Mouse (Mus musculus) right cerebral cortex, postnatal 4 days (tissue): Measurements from ENCODE around the gene Shld2.

Source experiments
- DNase-seq: peaks from one replicate; pipeline ENCODE4 v3.0.0-alpha.2; 2022

The Shld2 gene

DNA sequence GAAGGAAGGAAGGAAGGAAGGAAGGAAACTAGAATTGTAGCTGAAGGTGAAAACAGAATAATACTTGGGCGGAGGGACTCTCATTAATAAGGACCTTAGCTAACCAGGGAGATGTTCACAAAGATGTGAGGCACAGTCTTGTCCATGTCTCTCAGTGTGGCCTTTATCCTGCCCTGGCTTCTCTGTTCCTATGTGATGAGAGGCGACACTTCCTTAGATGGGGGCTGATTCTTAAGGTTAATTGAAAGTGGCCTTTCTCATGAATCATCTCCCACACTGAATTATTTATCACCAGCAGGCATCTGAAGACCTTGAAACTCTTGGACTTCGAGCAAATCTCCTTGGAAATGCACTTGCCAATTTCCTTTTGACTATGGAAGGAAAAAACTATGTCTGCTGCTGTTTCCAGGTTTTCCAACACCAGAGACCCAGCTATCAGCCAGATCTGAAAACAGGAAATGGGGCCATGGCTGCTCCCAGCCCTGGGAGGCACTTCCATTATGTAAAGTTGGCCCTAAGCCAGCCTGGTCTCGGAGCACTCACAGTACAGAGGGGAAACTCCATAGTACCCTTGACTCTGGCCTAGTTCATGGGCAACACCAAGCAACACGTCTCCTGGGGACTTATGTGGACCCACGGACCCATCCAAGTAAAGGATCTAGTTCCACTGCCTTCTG lies 94.7 kb downstream of the Shld2 start:
- peak; percentile 15 for DNase-seq

DNA sequence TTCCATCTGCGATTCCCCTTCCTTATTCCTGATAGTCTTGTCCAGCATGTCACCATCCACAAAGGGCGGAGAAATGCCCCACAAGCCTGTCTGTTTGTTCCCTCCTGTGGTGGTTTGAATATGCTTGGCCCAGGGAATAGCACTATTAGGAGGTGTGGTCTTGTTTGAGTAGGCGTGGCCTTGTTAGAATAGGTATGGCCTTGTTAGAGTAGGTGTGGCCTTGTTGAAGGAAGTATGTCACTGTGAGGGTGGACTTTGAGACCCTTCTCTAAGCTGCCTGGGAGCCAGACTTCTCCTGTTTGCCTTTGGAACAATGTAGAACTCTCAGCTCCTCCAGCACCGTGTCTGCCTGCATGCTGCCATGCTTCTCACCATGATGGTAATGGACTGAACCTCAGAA lies 100.4 kb downstream of the Shld2 start:
- DNase-seq: no peak

DNA sequence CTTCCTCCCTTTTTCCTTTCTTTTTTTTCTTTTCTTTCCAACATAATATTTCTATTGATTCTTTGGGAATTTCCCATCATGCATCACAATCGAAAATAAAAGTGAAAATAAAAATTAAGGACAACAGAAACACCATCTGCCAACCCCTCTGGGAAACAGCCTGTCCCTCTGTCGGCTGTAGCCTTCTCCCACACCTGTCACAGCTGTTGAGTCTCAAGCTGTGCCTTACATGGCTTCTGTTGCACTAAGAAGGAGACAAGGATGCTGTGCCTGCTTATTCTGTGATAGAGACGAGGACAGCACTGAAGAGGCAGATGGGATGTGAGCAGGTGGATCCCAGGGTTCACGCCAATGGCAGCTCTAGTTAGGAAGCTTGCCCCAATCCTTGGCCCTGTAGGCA lies 101.2 kb downstream of the Shld2 start:
- no peak for DNase-seq

DNA sequence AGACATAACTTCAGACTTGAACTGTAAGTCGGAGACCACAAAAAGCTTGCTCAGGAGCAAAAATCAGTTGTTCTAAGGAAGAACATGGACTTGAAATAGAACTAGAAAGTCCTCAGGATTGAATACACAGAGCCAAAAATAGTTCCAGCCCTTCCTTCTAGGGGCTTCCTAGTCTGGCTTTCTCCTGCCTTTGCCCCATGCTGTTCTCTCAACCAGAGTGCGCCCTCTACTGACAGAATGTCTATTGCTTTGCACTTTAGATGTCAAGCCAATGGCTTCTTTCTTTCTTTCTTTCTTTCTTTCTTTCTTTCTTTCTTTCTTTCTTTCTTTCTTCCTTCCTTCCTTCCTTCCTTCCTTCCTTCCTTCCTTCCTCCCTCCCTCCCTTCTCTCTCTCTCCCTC lies 101.6 kb downstream of the Shld2 start:
- DNase-seq: peak; percentile 48

DNA sequence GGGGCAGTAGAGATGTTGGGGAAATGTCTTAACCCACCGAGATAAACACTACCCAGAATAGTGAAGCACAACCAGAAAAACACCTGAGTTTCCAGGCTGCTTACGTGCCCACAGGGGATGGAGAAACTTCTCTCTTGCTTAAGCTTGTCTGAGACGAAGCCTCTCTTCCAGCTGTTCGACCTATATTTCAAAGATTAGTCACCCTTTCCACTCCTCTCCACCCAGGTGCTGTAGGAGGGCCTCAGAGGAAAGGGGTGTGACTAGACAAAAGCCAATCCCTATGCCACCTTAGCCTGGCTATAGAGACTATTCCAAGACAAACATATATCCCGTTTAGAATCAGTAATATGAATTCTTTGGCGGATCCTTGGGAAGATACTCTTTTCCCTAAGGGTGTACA lies 102.3 kb downstream of the Shld2 start:
- DNase-seq: no peak

DNA sequence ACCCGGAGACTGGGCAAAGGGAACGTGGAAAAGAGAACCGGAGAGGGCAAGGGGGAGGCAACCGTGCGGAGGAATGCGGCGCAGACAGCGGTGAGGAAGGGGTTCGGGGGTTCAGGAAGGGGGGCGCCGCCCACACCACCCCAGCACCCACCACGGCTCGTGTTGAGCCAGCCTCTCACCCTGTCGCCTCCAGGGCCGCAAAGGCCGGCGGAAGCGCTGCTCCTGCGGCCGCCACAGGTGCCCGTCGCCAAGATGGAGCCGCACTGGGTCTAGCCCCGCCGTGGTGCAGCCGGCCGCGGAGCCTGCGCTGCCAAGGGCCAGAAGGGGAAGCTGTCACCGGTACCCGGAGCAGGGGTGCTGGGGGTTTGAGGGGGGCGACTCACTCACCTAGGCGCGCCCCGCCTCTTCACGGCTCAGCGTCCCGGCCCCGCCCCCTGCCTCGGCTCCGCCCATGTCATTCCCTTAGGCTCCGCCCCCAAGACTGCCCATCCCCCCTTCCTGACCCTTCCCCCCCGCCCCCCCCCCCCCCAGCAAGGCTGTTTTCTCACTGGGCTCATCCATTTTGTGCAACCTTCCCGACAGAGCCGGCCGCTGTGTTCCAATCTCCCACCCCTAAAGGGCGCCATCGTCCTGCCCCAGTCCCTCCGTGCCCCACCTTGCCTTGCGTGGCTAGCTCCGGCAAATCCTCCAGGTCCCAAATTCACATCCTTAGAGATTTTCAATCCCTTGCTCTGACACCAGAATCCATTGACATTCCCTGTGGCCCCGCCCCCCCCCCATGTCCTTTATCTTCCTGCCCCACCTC lies 108.9 kb downstream of the Shld2 start, which contains the start of gene Gprin2:
Gene Gprin2 (minus strand): TSS at position 423 of the 805 bp plus-strand sequence.
- DNase-seq: peak; percentile 72

DNA sequence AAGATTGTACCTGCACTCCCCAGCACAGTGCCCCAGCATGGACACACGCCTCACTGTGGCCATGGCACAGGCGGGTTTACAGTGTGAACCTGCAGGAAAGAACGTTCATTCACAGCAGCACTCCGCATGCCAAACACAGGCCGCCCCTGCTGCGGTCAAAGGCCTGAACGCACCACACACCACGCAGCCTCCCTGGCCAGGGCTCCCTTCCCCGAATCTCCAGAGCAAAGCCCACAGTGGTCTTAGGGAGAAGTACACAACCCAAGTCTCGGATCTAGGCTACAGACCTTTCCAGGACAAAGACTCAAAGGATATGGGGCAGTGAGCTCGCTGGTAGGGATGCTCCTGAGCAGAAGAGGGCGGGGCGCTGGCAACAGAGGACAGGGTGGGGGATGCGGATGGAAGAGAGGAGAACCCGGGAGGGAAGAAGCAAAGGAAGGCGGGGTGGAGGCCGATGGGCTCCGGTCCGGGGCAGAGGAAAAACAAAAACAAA lies 109.5 kb downstream of the Shld2 start:
- peak; percentile 62 for DNase-seq

DNA sequence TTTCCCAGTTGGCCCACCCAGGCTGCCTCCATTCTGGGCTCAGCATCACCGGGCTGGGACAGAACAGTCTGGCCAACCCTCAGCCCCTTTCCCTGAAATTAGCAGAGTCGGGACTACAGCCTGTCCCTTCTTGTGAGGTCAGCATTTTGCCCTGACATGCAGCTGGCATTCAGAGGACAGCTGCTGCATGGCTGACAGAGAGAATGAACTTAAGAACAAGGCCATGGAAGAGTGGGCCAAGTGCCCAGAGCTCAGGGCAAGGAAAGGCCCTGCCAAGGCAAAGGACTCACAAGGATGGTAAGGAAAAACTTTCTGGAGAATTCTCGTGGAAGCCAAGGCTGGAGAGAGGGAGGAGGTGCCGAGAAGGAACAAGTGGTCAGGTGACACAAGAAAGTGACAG lies 113.6 kb downstream of the Shld2 start:
- DNase-seq: no peak

DNA sequence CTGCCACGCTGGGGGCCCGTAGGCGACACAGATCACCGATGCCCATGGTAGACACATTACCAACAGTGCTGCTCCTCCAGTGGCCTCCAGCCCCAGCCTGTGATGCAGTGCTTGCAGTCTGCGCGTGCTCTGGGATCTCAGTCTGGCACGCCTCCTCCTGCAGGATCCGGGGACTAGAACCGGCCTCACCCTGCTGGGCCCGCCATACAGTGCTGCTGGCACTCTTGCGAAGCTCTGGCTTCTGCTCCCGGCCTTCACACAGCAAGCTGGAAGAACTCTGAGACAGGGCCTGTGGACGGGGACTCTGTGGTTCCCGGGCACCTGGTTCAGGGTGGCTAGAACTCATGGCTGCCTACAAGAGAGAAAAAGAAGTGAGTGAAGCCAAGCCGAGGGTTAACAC lies 114.8 kb downstream of the Shld2 start:
- no peak for DNase-seq

GRCm38 (mm10) chr14:34193879-34194278 lies 116.4 kb downstream of the Shld2 start:
- DNase-seq: no peak

DNA sequence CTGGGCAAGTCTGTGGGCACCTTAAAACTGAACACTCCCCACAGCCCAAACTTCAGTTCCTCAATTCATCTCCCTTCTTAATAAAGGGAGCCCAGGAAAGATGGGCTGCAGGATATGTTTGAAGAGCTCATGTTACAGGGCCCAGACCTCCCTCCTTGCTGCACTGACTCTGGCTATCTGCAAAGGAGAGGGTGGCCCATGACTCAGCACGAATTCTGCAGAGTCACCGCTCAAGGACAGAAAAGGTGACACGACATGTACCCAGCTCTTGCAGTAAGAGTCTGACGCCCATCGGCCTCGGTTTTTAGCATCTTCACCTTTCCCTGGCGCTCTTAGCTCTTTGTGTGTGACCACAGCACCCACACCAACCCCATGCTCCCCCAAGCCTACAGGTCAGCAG lies 119.9 kb downstream of the Shld2 start:
- DNase-seq: no peak

- DNase-seq: peak; percentile 43
These were observed 121.7 kb downstream of the Shld2 start for GRCm38 (mm10) chr14:34188629-34189028.
